Mouse (Mus musculus) midbrain, embryonic 14.5 days (tissue): Measurements from ENCODE around the gene Alkbh2. TPM values are rescaled to one million over a fixed set of nuclear protein-coding genes. Genes with fewer than 3 reads are reported as not detected.

ENCODE experiments used
- ATAC-seq: fragments of 200-750 bp; cut with Nextera tagmentation; 2 replicates; pipeline ENCODE4 v1.8.0; 2017; ENCODE audit warnings: moderate number of reproducible peaks, moderate library complexity; ENCODE audit not compliant: low FRiP score, low TSS enrichment
- DNase-seq: peaks from one replicate; pipeline ENCODE4 v3.0.0-alpha.2; 2015
- H3K27ac ChIP-seq: fragments of 300-500 bp; sonication (generic); replicated peaks from 2 replicates; pipeline ENCODE4 v1.5.1; 2014; ENCODE audit warnings: mild to moderate bottlenecking, low read depth, low read length, moderate library complexity
- H3K27me3 ChIP-seq: fragments of 300-500 bp; sonication (generic); 2 replicates; pipeline ENCODE4 v1.6.1; 2014; ENCODE audit warnings: low read length, control low read depth, mixed read lengths; ENCODE audit not compliant: control insufficient read depth, insufficient read depth
- H3K36me3 ChIP-seq: fragments of 300-500 bp; sonication (generic); 2 replicates; pipeline ENCODE4 v1.6.1; 2014; ENCODE audit warnings: low read length, control low read depth; ENCODE audit not compliant: control insufficient read depth, insufficient read depth
- H3K4me1 ChIP-seq: fragments of 300-500 bp; sonication (generic); 2 replicates; pipeline ENCODE4 v1.6.1; 2014; ENCODE audit warnings: mild to moderate bottlenecking, antibody characterized with exemption, low read length, control low read depth; ENCODE audit not compliant: control insufficient read depth, insufficient read depth
- H3K4me2 ChIP-seq: fragments of 300-500 bp; sonication (generic); 2 replicates; pipeline ENCODE4 v1.6.1; 2014; ENCODE audit warnings: mild to moderate bottlenecking, low read length, moderate library complexity
- H3K4me3 ChIP-seq: fragments of 300-500 bp; sonication (generic); replicated peaks from 2 replicates; pipeline ENCODE4 v1.5.1; 2014; ENCODE audit warnings: low read depth, low read length
- H3K9ac ChIP-seq: fragments of 300-500 bp; sonication (generic); replicated peaks from 2 replicates; pipeline ENCODE4 v1.6.1; 2014; ENCODE audit warnings: mild to moderate bottlenecking, low read length, moderate library complexity
- H3K9me3 ChIP-seq: fragments of 300-500 bp; sonication (generic); 2 replicates; pipeline ENCODE4 v1.6.1; 2016; ENCODE audit warnings: low read length, control low read depth, mixed read lengths; ENCODE audit not compliant: control insufficient read depth
- WGBS: fragments of 180-500 bp; shearing (Covaris S2); extraction: QIAGEN DNeasy Blood & Tissue Kit; methylation state at CpG from one replicate; pipeline ENCODE4 v1.1.7; 2014; 5-methylcytosine and 5-hydroxymethylcytosine counted together
- polyA plus RNA-seq: library from polyadenylated mRNA; unstranded; fragments of >200 nt; fragmentation: Nextera tagmentation; extraction: Ambion mirVana; gene quantifications from 2 replicates; pipeline ENCODE4 v1.2.1, GENCODE M21; 2014

Alkbh2 gene
- polyA plus RNA-seq, 1 experiment from 2014 or later, result 5.2 TPM

- Histone ChIP-seq H3K4me1 (peaks cover under 1% of the 10 kb centered on the region; the same call in 1 of the 2 replicates), H3K9me3 (no peaks in the 10 kb centered on the region), H3K36me3 (no peaks in the 10 kb centered on the region), H3K9ac (no peak overlapping the region), H3K27ac (no peak overlapping the region), H3K4me2 (no peak overlapping the region), H3K4me3 (no peak overlapping the region), H3K27me3 (no peaks in the 10 kb centered on the region)
- WGBS, result 69% methylated on average over 6 of the region's 6 CpGs
- ATAC-seq (no peak), DNase-seq (peak; percentile 37)
Measured at GRCm38 (mm10) chr5:114134091-114134534, 6.1 kb upstream of the Alkbh2 start.

GRCm38 (mm10) chr5:114132841-114133240, 4.8 kb upstream of the Alkbh2 start:
- Histone ChIP-seq H3K4me3 (no peak overlapping the region), H3K4me1 (no peaks in the 10 kb centered on the region), H3K27me3 (no peaks in the 10 kb centered on the region), H3K9ac (no peak overlapping the region), H3K27ac (no peak overlapping the region), H3K9me3 (no peaks in the 10 kb centered on the region), H3K36me3 (no peaks in the 10 kb centered on the region), H3K4me2 (no peak overlapping the region)
- DNase-seq (no peak), ATAC-seq (no peak)
- 82% methylated on average over 6 of the region's 6 CpGs for WGBS

- no peaks in the 10 kb centered on the region for H3K9me3 ChIP-seq
- no peaks in the 10 kb centered on the region for H3K4me1 ChIP-seq
- ATAC-seq (no peak), DNase-seq (peak; percentile 30)
- H3K36me3 ChIP-seq, result no peaks in the 10 kb centered on the region
- peak overlapping the region; percentile 90 for H3K4me2 ChIP-seq
- H3K27me3 ChIP-seq, result no peaks in the 10 kb centered on the region
- H3K27ac ChIP-seq, result peak overlapping the region; percentile 52; the same call in 1 of the 2 replicates
- peak overlapping the region; percentile 74 for H3K4me3 ChIP-seq
- H3K9ac ChIP-seq, result peak overlapping the region; percentile 51; the same call in 1 of the 2 replicates
- WGBS, result under 1% methylated on average over 15 of the region's 15 CpGs
Measured at GRCm38 (mm10) chr5:114131521-114131840, 3.5 kb upstream of the Alkbh2 start.

- Histone ChIP-seq H3K9me3 (no peaks in the 10 kb centered on the region), H3K27me3 (no peaks in the 10 kb centered on the region), H3K4me1 (no peaks in the 10 kb centered on the region), H3K9ac (peak overlapping the region; percentile 51), H3K4me3 (peak overlapping the region; percentile 74), H3K36me3 (no peaks in the 10 kb centered on the region), H3K27ac (peak overlapping the region; percentile 52; the same call in 1 of the 2 replicates), H3K4me2 (peak overlapping the region; percentile 90)
- under 1% methylated on average over 87 of the region's 87 CpGs for WGBS
- peak; percentile 98 for ATAC-seq
- peak; percentile 95 for DNase-seq
Measured at GRCm38 (mm10) chr5:114130698-114131520, 2.9 kb upstream of the Alkbh2 start.

GRCm38 (mm10) chr5:114130211-114130605, 2.2 kb upstream of the Alkbh2 start, which contains the start of gene Ung:
Gene Ung (plus strand): TSS chr5:114130386.
- under 1% methylated on average over 28 of the region's 29 CpGs for WGBS
- Histone ChIP-seq H3K27ac (peak within 1 kb of the TSS; percentile 52; the same call in 1 of the 2 replicates), H3K27me3 (no peaks in the 10 kb centered on the region), H3K4me2 (peak within 1 kb of the TSS; percentile 90), H3K4me3 (peak within 1 kb of the TSS; percentile 74), H3K9me3 (no peaks in the 10 kb centered on the region), H3K4me1 (no peaks in the 10 kb centered on the region), H3K36me3 (0 out of 2 replicates have a peak, but pooled peaks cover 5% of the 10 kb centered on the region), H3K9ac (peak within 1 kb of the TSS; percentile 51)
- ATAC-seq (peak; percentile 58), DNase-seq (peak; percentile 85)

GRCm38 (mm10) chr5:114129550-114130210, 1.7 kb upstream of the Alkbh2 start:
- H3K27me3 ChIP-seq, result no peaks in the 10 kb centered on the region
- H3K4me1 ChIP-seq, result no peaks in the 10 kb centered on the region
- 0 out of 2 replicates have a peak, but pooled peaks cover 5% of the 10 kb centered on the region for H3K36me3 ChIP-seq
- ATAC-seq (no peak), DNase-seq (no peak)
- H3K27ac ChIP-seq, result no peak overlapping the region
- peak overlapping the region; percentile 90 for H3K4me2 ChIP-seq
- 79% methylated on average over 15 of the region's 15 CpGs for WGBS
- peak overlapping the region; percentile 74 for H3K4me3 ChIP-seq
- H3K9me3 ChIP-seq, result no peaks in the 10 kb centered on the region
- H3K9ac ChIP-seq, result no peak overlapping the region

GRCm38 (mm10) chr5:114126499-114127244, 1.3 kb downstream of the Alkbh2 start:
- Histone ChIP-seq H3K36me3 (peaks cover 34% of the 10 kb centered on the region), H3K27me3 (no peaks in the 10 kb centered on the region), H3K4me3 (peak overlapping the region; percentile 58), H3K9ac (no peak overlapping the region), H3K27ac (no peak overlapping the region), H3K9me3 (no peaks in the 10 kb centered on the region), H3K4me2 (peak overlapping the region; percentile 98), H3K4me1 (no peaks in the 10 kb centered on the region)
- DNase-seq, result no peak
- ATAC-seq, result no peak
- 88% methylated on average over 7 of the region's 7 CpGs for WGBS

- no peak overlapping the region for H3K9ac ChIP-seq
- no peak overlapping the region for H3K27ac ChIP-seq
- no peak overlapping the region for H3K4me3 ChIP-seq
- no peaks in the 10 kb centered on the region for H3K9me3 ChIP-seq
- no peaks in the 10 kb centered on the region for H3K4me1 ChIP-seq
- DNase-seq (no peak), ATAC-seq (no peak)
- no peaks in the 10 kb centered on the region for H3K27me3 ChIP-seq
- 91% methylated on average over 3 of the region's 3 CpGs for WGBS
- H3K36me3 ChIP-seq, result peaks cover 40% of the 10 kb centered on the region
- H3K4me2 ChIP-seq, result no peak overlapping the region
Measured at GRCm38 (mm10) chr5:114126008-114126407, 2.0 kb downstream of the Alkbh2 start.
